Mouse (Mus musculus): ENCODE results near the gene Fcrlb.

The Fcrlb gene

GRCm38 (mm10) chr1:170871402-170871801 lies 41.3 kb downstream of the Fcrlb start:
- Histone ChIP-seq H3K4me3 (replicated peaks; ENCODE audit: low read length) (peak overlapping the region; percentile 60), H3K36me3 (ENCODE audit: insufficient read depth, low read length) (peaks cover 30% of the 10 kb centered on the region), H3K9me3 (ENCODE audit: low read length) (no peaks in the 10 kb centered on the region), H3K4me1 (replicated peaks; ENCODE audit: low read depth, low read length) (peaks cover 50% of the 10 kb centered on the region), H3K27me3 (ENCODE audit: insufficient read depth, low read length) (no peaks in the 10 kb centered on the region)
- TF ChIP-seq POU5F1 (IDR thresholded peaks at IDR 0.05; ENCODE audit: borderline replicate concordance, low read length) (no peak), NANOG (IDR thresholded peaks at IDR 0.05; ENCODE audit: borderline replicate concordance, low read length) (peak; percentile 52; the same call in 1 of the 2 replicates), CTCF (conservative IDR thresholded peaks at IDR 0.05; ENCODE audit: low read length) (no peak)

- H3K27me3 ChIP-seq (ENCODE audit: insufficient read depth, low read length), result no peaks in the 10 kb centered on the region
- H3K36me3 ChIP-seq (ENCODE audit: insufficient read depth, low read length), result peaks cover 5% of the 10 kb centered on the region
- peaks cover 43% of the 10 kb centered on the region for H3K4me1 ChIP-seq (replicated peaks; ENCODE audit: low read depth, low read length)
- TF ChIP-seq NANOG (IDR thresholded peaks at IDR 0.05; ENCODE audit: borderline replicate concordance, low read length) (no peak), CTCF (conservative IDR thresholded peaks at IDR 0.05; ENCODE audit: low read length) (no peak), POU5F1 (IDR thresholded peaks at IDR 0.05; ENCODE audit: borderline replicate concordance, low read length) (no peak)
- H3K4me3 ChIP-seq (replicated peaks; ENCODE audit: low read length), result peak overlapping the region; percentile 97
- H3K9me3 ChIP-seq (ENCODE audit: low read length), result no peaks in the 10 kb centered on the region
These were observed 43.8 kb downstream of the Fcrlb start for GRCm38 (mm10) chr1:170868905-170869283.

GRCm38 (mm10) chr1:170868107-170868904 lies 44.4 kb downstream of the Fcrlb start:
- Histone ChIP-seq H3K36me3 (ENCODE audit: insufficient read depth, low read length) (no peaks in the 10 kb centered on the region), H3K4me1 (replicated peaks; ENCODE audit: low read depth, low read length) (peaks cover 38% of the 10 kb centered on the region), H3K4me3 (replicated peaks; ENCODE audit: low read length) (peak overlapping the region; percentile 97), H3K27me3 (ENCODE audit: insufficient read depth, low read length) (no peaks in the 10 kb centered on the region), H3K9me3 (ENCODE audit: low read length) (no peaks in the 10 kb centered on the region)
- no peak for TF ChIP-seq CTCF (conservative IDR thresholded peaks at IDR 0.05; ENCODE audit: low read length)
- no peak for TF ChIP-seq POU5F1 (IDR thresholded peaks at IDR 0.05; ENCODE audit: borderline replicate concordance, low read length)
- no peak for TF ChIP-seq NANOG (IDR thresholded peaks at IDR 0.05; ENCODE audit: borderline replicate concordance, low read length)

DNA sequence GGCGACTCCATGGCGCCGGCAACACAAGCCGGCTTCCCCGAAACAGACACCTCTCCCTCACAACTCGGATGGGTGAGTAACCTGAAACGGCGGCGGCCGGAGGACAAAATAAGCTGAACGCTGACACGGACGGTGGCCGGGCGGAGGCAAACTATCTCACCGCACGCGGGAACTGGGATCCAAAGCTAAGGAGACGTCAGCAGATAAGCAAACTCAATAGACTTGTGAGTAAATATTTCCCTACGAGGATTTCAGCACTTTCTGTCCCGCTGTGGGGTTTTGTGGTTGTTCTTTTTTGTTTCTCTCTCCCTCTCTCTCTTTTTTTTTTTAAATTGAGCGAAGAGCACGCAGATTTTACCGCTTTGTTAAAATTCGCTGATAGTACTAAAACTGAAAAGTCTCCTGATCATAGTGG lies 45.0 kb downstream of the Fcrlb start, which contains the start of gene Atf6:
Gene Atf6, minus strand, starts transcription at position 81 of the 415 bp plus-strand sequence.
- Histone ChIP-seq H3K27me3 (ENCODE audit: insufficient read depth, low read length) (no peaks in the 10 kb centered on the region), H3K4me1 (replicated peaks; ENCODE audit: low read depth, low read length) (peaks cover 37% of the 10 kb centered on the region), H3K9me3 (ENCODE audit: low read length) (no peaks in the 10 kb centered on the region), H3K36me3 (ENCODE audit: insufficient read depth, low read length) (no peaks in the 10 kb centered on the region), H3K4me3 (replicated peaks; ENCODE audit: low read length) (peak within 1 kb of the TSS; percentile 97)
- no peak for TF ChIP-seq POU5F1 (IDR thresholded peaks at IDR 0.05; ENCODE audit: borderline replicate concordance, low read length)
- no peak for TF ChIP-seq CTCF (conservative IDR thresholded peaks at IDR 0.05; ENCODE audit: low read length)
- no peak for TF ChIP-seq NANOG (IDR thresholded peaks at IDR 0.05; ENCODE audit: borderline replicate concordance, low read length)

GRCm38 (mm10) chr1:170866992-170867690 lies 45.6 kb downstream of the Fcrlb start:
- TF ChIP-seq NANOG (IDR thresholded peaks at IDR 0.05; ENCODE audit: borderline replicate concordance, low read length) (no peak), CTCF (conservative IDR thresholded peaks at IDR 0.05; ENCODE audit: low read length) (no peak), POU5F1 (IDR thresholded peaks at IDR 0.05; ENCODE audit: borderline replicate concordance, low read length) (no peak)
- Histone ChIP-seq H3K4me3 (replicated peaks; ENCODE audit: low read length) (peak overlapping the region; percentile 97), H3K4me1 (replicated peaks; ENCODE audit: low read depth, low read length) (peaks cover 37% of the 10 kb centered on the region), H3K36me3 (ENCODE audit: insufficient read depth, low read length) (no peaks in the 10 kb centered on the region), H3K27me3 (ENCODE audit: insufficient read depth, low read length) (no peaks in the 10 kb centered on the region), H3K9me3 (ENCODE audit: low read length) (no peaks in the 10 kb centered on the region)

GRCm38 (mm10) chr1:170865406-170865805 lies 47.3 kb downstream of the Fcrlb start:
- Histone ChIP-seq H3K27me3 (ENCODE audit: insufficient read depth, low read length) (no peaks in the 10 kb centered on the region), H3K36me3 (ENCODE audit: insufficient read depth, low read length) (0 out of 2 replicates have a peak, but pooled peaks cover 2% of the 10 kb centered on the region), H3K4me3 (replicated peaks; ENCODE audit: low read length) (no peak overlapping the region), H3K4me1 (replicated peaks; ENCODE audit: low read depth, low read length) (peaks cover 29% of the 10 kb centered on the region), H3K9me3 (ENCODE audit: low read length) (no peaks in the 10 kb centered on the region)
- no peak for TF ChIP-seq CTCF (conservative IDR thresholded peaks at IDR 0.05; ENCODE audit: low read length)
- TF ChIP-seq NANOG (IDR thresholded peaks at IDR 0.05; ENCODE audit: borderline replicate concordance, low read length), result no peak
- no peak for TF ChIP-seq POU5F1 (IDR thresholded peaks at IDR 0.05; ENCODE audit: borderline replicate concordance, low read length)

- peaks cover 23% of the 10 kb centered on the region for H3K4me1 ChIP-seq (replicated peaks; ENCODE audit: low read depth, low read length)
- H3K27me3 ChIP-seq (ENCODE audit: insufficient read depth, low read length), result no peaks in the 10 kb centered on the region
- no peaks in the 10 kb centered on the region for H3K9me3 ChIP-seq (ENCODE audit: low read length)
- TF ChIP-seq POU5F1 (IDR thresholded peaks at IDR 0.05; ENCODE audit: borderline replicate concordance, low read length) (no peak), CTCF (conservative IDR thresholded peaks at IDR 0.05; ENCODE audit: low read length) (no peak), NANOG (IDR thresholded peaks at IDR 0.05; ENCODE audit: borderline replicate concordance, low read length) (no peak)
- 0 out of 2 replicates have a peak, but pooled peaks cover 2% of the 10 kb centered on the region for H3K36me3 ChIP-seq (ENCODE audit: insufficient read depth, low read length)
- no peak overlapping the region for H3K4me3 ChIP-seq (replicated peaks; ENCODE audit: low read length)
These were observed 48.0 kb downstream of the Fcrlb start for GRCm38 (mm10) chr1:170864754-170865153.

DNA sequence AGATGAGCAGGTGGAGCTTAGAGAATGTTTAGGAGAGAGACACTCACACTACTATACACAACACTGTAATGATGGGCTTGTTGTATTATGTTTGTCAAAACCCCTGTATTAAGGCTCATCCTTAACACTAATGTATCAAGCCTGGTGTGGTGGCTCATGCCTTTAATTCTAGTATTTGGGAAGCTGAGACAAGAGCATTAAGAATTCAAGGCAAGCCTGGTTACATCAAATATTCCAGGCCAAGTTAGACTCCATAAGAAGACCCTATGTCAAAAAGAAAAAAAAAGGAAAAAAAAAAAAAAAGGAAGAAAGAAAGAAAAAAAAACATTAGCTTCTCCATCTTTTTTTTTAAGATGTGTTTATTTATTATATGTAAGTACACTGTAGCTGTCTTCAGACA lies 48.5 kb downstream of the Fcrlb start:
- TF ChIP-seq CTCF (conservative IDR thresholded peaks at IDR 0.05; ENCODE audit: low read length) (no peak), POU5F1 (IDR thresholded peaks at IDR 0.05; ENCODE audit: borderline replicate concordance, low read length) (no peak), NANOG (IDR thresholded peaks at IDR 0.05; ENCODE audit: borderline replicate concordance, low read length) (no peak)
- 0 out of 2 replicates have a peak, but pooled peaks cover 2% of the 10 kb centered on the region for H3K36me3 ChIP-seq (ENCODE audit: insufficient read depth, low read length)
- no peak overlapping the region for H3K4me3 ChIP-seq (replicated peaks; ENCODE audit: low read length)
- H3K27me3 ChIP-seq (ENCODE audit: insufficient read depth, low read length), result no peaks in the 10 kb centered on the region
- H3K9me3 ChIP-seq (ENCODE audit: low read length), result no peaks in the 10 kb centered on the region
- peaks cover 18% of the 10 kb centered on the region for H3K4me1 ChIP-seq (replicated peaks; ENCODE audit: low read depth, low read length)

Data from E14TG2a.4 (cell line).